ENCODE assay signal across 8 mouse cellular contexts in genomic region chr11:98550975-98551828, GRCm38 (mm10). TPM values are rescaled to one million over a fixed set of nuclear protein-coding genes. Genes with fewer than 3 reads are reported as not detected.
A peak's percentile ranks its signal among the peaks of the same experiment; 100 is the strongest.
DNase-seq lines count a peak whose midpoint lies in the region; ATAC-seq lines count a peak whose summit lies in the region.

Gene Zpbp2, plus strand, starts transcription at chr11:98551097.

- peak within 1 kb of the TSS; percentile 70 for H3K9ac ChIP-seq in hindbrain, embryonic 14.5 days

- peak; percentile 97 for ATAC-seq in hindbrain, embryonic 14.5 days (ENCODE audit: low FRiP score)

- H3K27me3 ChIP-seq in hindbrain, embryonic 14.5 days (ENCODE audit: control insufficient read depth, insufficient read depth, low read length): peaks cover 43% of the 10 kb centered on the region

- H3K4me2 ChIP-seq in hindbrain, embryonic 14.5 days (replicated peaks): peak within 1 kb of the TSS; percentile 79

- DNase-seq in T-cell, adult 2 months (ENCODE audit: low spot score): peak; percentile 96
- peak; percentile 96 to 97 for DNase-seq in cerebellum, postnatal 25 days
- peak; percentile 82 to 86 for DNase-seq in frontal cortex, postnatal 25 days (ENCODE audit: low spot score in 2 of 2)
- DNase-seq in hindbrain, embryonic 14.5 days (ENCODE audit: low spot score): peak; percentile 93
- DNase-seq in layer of hippocampus, postnatal 36 days: peak; percentile 92 to 93
- peak; percentile 89 for DNase-seq in lung, postnatal 25 days (ENCODE audit: low spot score)
- DNase-seq in retina, adult 2 months (ENCODE audit: low read depth, low spot score): peak; percentile 82
- peak; percentile 97 for DNase-seq in thymus, postnatal 25 days

- no peaks in the 10 kb centered on the region for H3K9me3 ChIP-seq in hindbrain, embryonic 14.5 days (ENCODE audit: control insufficient read depth, low read length)

- H3K4me3 ChIP-seq in hindbrain, embryonic 14.5 days (replicated peaks; ENCODE audit: low read length): peak within 1 kb of the TSS; percentile 80

- under 1% methylated on average over 48 of the region's 51 CpGs for WGBS in hindbrain, embryonic 14.5 days

- no peaks in the 10 kb centered on the region for H3K36me3 ChIP-seq in hindbrain, embryonic 14.5 days (replicated peaks; ENCODE audit: control insufficient read depth, insufficient read depth)

- H3K4me1 ChIP-seq in hindbrain, embryonic 14.5 days (replicated peaks; ENCODE audit: control insufficient read depth, insufficient read depth, low read length): no peaks in the 10 kb centered on the region

- H3K27ac ChIP-seq in hindbrain, embryonic 14.5 days: peak within 1 kb of the TSS; percentile 90

RNA-seq across cellular contexts. Expression of gene Zpbp2, which starts in this region (rescaled TPM):
- polyA plus RNA-seq in hindbrain, embryonic 14.5 days (2014; fragmentation: Nextera tagmentation; extraction: Ambion mirVana): not detected in 2 replicates
- not detected for total RNA-seq in layer of hippocampus, postnatal 36 days (2021)

Comparison
In these comparisons a context has a peak if more than half of its experiments do, and no peak if none do; other contexts are left out.
1. Peak in every context shown above with its lines: DNase-seq, ATAC-seq, H3K4me3 ChIP-seq and H3K27ac ChIP-seq.
2. Peak in DNase-seq, ATAC-seq, H3K4me3 ChIP-seq, H3K27ac ChIP-seq, H3K9ac ChIP-seq and H3K4me2 ChIP-seq in hindbrain, embryonic 14.5 days; RNA of the gene not detected or under 1 TPM.
3. Peak in DNase-seq in layer of hippocampus, postnatal 36 days; RNA of the gene not detected or under 1 TPM.